Mouse (Mus musculus): Measurements from ENCODE around the gene Tmem82.

DNA sequence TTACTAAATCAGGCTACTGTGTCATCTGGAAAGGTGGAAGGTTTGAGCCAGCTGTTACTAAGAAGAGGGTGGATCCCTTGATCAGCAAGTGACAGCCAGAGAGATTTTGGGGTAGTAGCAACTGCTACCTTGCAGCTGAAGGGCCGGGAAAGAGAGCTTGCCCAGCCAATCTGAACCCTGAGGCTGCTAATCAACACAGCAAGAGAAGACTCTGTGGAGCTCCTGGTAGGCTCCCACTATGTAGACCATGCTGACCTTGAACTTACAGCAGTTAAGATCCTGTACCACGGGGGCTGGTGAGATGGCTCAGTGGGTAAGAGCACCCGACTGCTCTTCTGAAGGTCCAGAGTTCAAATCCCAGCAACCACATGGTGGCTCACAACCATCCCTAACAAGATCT is 53.8 kb downstream of the Tmem82 start:
- no peak for TF ChIP-seq POLR2A (IDR thresholded peaks at IDR 0.05; ENCODE audit: borderline replicate concordance, low read depth, low read length)
- no peak for TF ChIP-seq CTCF (IDR thresholded peaks at IDR 0.05; ENCODE audit: low read depth, low read length)

All from bone marrow macrophage, adult 2 months (primary cell).